Mouse (Mus musculus) lung, adult 2 months (tissue): Measurements from ENCODE around the gene Mif4gd. TPM values are rescaled to one million over a fixed set of nuclear protein-coding genes. Genes with fewer than 3 reads are reported as not detected.

Experiments used
- DNase-seq: peaks from one replicate; pipeline ENCODE4 v3.0.0; 2022
- H3K4me1 ChIP-seq: fragments of 200-500 bp; 2 replicates; pipeline ENCODE4 v1.6.1; 2011; ENCODE audit warnings: low read length; ENCODE audit not compliant: control insufficient read depth, insufficient read depth
- H3K4me3 ChIP-seq: fragments of 200-500 bp; replicated peaks from 2 replicates; pipeline ENCODE3; 2011; ENCODE audit warnings: low read depth, mild to moderate bottlenecking, control low read depth, low read length; ENCODE audit errors: extremely low read depth
- CTCF ChIP-seq: fragments of 200-500 bp; IDR thresholded peaks from 2 replicates; pipeline ENCODE4 v1.5.1; 2011; ENCODE audit warnings: mild to moderate bottlenecking, low read length, control low read depth; ENCODE audit not compliant: insufficient read depth
- POLR2A ChIP-seq: fragments of 200-500 bp; IDR thresholded peaks from 2 replicates; pipeline ENCODE4 v1.6.1; 2011; ENCODE audit warnings: low read depth, mild to moderate bottlenecking, control low read depth, low read length, borderline replicate concordance; ENCODE audit errors: extremely low read depth
- WGBS: fragments of 180-500 bp; shearing (Covaris S2); methylation state at CpG from one replicate; pipeline ENCODE4 v1.1.7; 2018; 5-methylcytosine and 5-hydroxymethylcytosine counted together
- polyA plus RNA-seq: library from polyadenylated mRNA; depleted of rRNA; stranded (reverse); fragments of >200 nt; gene quantifications from 2 replicates; pipeline ENCODE4 v1.2.3, GENCODE M21; 2012

The Mif4gd gene
- polyA plus RNA-seq, 1 experiment: 108 TPM

DNA sequence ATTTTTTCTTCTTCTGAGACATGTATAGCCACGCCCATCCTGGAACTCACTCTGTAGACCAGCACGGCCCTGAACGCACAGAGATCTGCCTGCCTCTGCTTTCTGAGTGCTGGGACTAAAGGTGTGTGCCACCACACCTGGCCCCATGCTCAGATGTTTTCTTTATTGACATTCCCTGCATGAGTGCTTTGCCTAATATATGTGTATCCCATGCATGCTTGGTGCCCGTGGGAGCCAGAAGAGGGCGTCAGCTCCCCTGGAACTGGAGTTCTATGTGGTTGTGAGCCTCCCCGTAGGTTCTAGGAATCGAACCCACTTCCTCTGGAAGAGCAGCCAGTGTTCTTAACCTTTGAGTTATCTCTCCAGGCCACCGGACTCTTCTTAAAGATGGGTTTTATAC is 22.3 kb upstream of the Mif4gd start:
- peaks cover 3% of the 10 kb centered on the region; the same call in 1 of the 2 replicates for H3K4me1 ChIP-seq
- no peak overlapping the region for H3K4me3 ChIP-seq
- no peak for DNase-seq
- 85% methylated on average over 8 of the region's 8 CpGs for WGBS
- TF ChIP-seq POLR2A (no peak), CTCF (no peak)

GRCm38 (mm10) chr11:115634109-115634508 is 21.3 kb upstream of the Mif4gd start:
- DNase-seq: no peak
- TF ChIP-seq CTCF (no peak), POLR2A (no peak)
- Histone ChIP-seq H3K4me1 (no peaks in the 10 kb centered on the region), H3K4me3 (no peak overlapping the region)
- 56% methylated on average over 4 of the region's 4 CpGs for WGBS

GRCm38 (mm10) chr11:115632862-115633261 is 20.1 kb upstream of the Mif4gd start:
- no peak for TF ChIP-seq CTCF
- no peak for TF ChIP-seq POLR2A
- no peak overlapping the region for H3K4me3 ChIP-seq
- WGBS: 75% methylated on average over 10 of the region's 10 CpGs
- no peak for DNase-seq
- no peaks in the 10 kb centered on the region for H3K4me1 ChIP-seq

DNA sequence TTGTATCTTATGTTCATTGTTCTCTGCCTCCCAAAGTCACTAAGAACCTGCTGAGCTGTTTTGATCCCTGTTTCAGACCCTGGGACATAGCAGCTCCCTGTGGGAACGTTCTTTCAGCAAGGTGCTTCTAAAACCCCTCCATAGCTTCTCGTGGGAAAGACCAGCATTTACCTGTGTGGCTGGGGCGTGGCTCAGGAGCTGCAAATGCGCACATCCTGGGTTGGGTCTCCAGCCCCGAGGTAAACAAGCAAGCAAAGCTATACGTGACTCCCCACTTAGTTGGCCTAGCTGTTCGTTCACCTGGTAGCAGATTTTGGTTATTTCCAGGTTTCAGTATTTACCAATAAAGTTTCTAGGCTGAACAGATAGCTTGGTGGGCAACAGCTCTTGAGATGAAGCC is 19.5 kb upstream of the Mif4gd start:
- TF ChIP-seq CTCF (no peak), POLR2A (no peak)
- 66% methylated on average over 7 of the region's 7 CpGs for WGBS

DNA sequence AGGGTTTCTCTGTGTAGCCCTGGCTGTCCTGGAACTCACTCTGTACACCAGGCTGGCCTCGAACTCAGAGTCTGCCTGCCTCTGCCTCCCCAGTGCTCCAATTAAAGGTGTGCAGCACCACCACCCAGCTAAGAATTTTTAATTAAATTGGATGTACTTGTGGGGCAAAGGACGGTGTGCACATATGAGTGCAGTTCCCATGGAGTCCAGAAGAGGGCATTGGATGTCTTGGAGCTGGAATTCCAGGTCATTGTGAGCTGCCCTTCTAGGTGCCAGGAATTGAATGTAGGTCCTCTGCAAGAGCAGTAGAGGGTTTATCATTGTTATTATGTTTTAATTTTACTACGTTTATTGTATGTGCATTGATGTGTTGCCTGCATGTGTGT is 18.7 kb upstream of the Mif4gd start:
- 25% methylated on average over 3 of the region's 3 CpGs for WGBS
- 0 out of 2 replicates have a peak, but pooled peaks cover 2% of the 10 kb centered on the region for H3K4me1 ChIP-seq
- peak; percentile 49 for DNase-seq
- no peak overlapping the region for H3K4me3 ChIP-seq
- TF ChIP-seq POLR2A (no peak), CTCF (peak; percentile 64)

More for the DNA sequence above, 19.5 kb upstream of the Mif4gd start:
- H3K4me1 ChIP-seq: 0 out of 2 replicates have a peak, but pooled peaks cover 2% of the 10 kb centered on the region
- DNase-seq: no peak
- H3K4me3 ChIP-seq: no peak overlapping the region

DNA sequence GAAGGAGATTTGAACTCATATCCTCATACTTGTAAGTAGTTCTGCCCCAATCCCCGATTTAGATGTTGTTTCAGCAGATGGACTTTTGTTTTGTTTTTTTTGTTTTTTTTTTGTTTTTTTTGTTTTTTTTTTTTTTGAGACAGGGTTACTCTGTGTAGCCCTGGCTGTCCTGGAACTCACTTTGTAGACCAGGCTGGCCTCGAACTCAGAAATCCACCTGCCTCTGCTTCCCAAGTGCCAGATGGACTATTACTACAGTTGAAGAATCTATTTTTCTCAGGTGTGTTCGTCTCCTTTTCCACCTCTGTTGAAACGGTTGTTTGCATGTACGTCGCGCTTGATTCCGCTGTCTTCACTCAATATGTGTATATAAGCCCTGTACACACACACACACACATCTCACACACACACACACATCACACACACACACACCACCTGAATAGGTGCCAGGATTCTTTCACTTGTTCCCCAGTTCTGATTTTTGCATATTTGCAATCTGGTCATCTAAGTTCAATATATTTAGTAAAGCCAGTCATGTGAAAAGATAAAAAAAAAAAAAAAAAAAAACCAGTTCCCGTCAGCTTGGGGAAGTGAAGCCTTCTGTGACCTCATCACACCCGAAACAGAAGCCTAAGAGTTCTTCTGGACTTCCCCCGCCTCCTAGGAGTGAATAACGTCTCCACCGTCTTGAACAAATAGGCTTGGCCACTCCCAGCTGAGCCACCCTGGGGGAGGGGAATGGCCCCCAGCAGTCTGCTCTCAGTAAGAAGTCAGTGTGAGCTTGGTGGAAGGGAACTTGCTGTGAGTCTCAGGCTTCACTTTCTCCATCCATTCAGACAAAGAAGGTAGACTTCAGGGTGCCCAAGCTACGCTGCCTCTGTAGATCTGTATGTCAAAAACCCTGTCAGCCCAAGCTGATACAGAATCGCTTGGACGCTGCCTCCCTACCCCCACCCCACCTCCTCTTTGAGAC is 18.0 kb upstream of the Mif4gd start:
- DNase-seq: peak; percentile 56
- WGBS: 35% methylated on average over 16 of the region's 16 CpGs
- no peak for TF ChIP-seq POLR2A
- no peak for TF ChIP-seq CTCF
- Histone ChIP-seq H3K4me1 (0 out of 2 replicates have a peak, but pooled peaks cover 2% of the 10 kb centered on the region), H3K4me3 (peak overlapping the region; percentile 15)

GRCm38 (mm10) chr11:115629734-115630531 is 17.2 kb upstream of the Mif4gd start:
- DNase-seq: no peak
- 82% methylated on average over 13 of the region's 13 CpGs for WGBS
- H3K4me1 ChIP-seq: 0 out of 2 replicates have a peak, but pooled peaks cover 2% of the 10 kb centered on the region
- TF ChIP-seq POLR2A: no peak
- no peak for TF ChIP-seq CTCF
- no peak overlapping the region for H3K4me3 ChIP-seq

DNA sequence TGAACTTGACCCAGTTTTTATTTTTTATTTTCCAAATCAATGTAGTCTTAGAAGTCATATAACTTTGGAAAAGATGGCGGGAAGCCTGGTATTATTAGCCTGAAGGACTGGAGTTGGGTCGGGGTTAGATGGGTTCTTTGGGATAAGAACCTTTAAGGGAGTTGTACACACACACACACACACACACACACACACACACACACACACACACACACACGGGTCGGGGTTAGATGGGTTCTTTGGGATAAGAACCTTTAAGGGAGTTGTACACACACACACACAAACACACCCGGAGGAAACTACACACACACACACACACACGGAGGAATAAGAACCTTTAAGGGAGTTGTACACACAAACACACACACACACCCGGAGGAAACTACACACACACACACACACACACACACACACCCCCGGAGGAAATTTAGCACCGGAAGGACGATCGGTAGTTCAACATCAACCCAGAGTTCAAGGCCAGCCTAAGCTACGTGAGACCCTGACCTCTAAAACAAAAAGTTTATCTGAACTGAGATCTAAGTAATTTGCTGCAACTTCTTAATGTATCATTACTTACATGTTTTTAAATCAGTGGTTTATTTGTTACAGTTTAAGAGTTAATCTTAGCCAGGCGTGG is 15.8 kb upstream of the Mif4gd start:
- Histone ChIP-seq H3K4me1 (0 out of 2 replicates have a peak, but pooled peaks cover 2% of the 10 kb centered on the region), H3K4me3 (no peak overlapping the region)
- no peak for DNase-seq
- no peak for TF ChIP-seq POLR2A
- no peak for TF ChIP-seq CTCF
- 44% methylated on average over 13 of the region's 13 CpGs for WGBS
